Mouse (Mus musculus) layer of hippocampus, adult 2 months (tissue): ENCODE measurements around the gene BC049352. TPM values are rescaled to one million over a fixed set of nuclear protein-coding genes. Genes with fewer than 3 reads are reported as not detected.

ENCODE experiments used
- DNase-seq, 2 experiments: peaks; one replicate each; pipeline ENCODE4 v3.0.0; 2022; ENCODE audit warnings: low spot score in 2 of 2
- H3K27ac ChIP-seq: fragments of 200-600 bp; 2 replicates; pipeline ENCODE4 v1.8.1; 2022
- H3K4me3 ChIP-seq: fragments of 200-600 bp; 2 replicates; pipeline ENCODE4 v1.8.1; 2022; ENCODE audit warnings: mild to moderate bottlenecking
- CTCF ChIP-seq: fragments of 200-600 bp; conservative IDR thresholded peaks from 2 replicates; pipeline ENCODE4 v1.8.1; 2022; ENCODE audit warnings: antibody characterized with exemption, mild to moderate bottlenecking, moderate library complexity
- total RNA-seq, 2 experiments: library from RNA; stranded (reverse); gene quantifications; 2 replicates each; pipeline ENCODE4 v1.2.3; 2021

BC049352 gene
- total RNA-seq, 2 experiments from 2014 or later = 0.44 to 0.72 TPM

GRCm38 (mm10) chr9:45241397-45241796, 59.6 kb downstream of the BC049352 start:
- no peak for TF ChIP-seq CTCF
- no peak overlapping the region for H3K27ac ChIP-seq
- DNase-seq = no peak
- no peak overlapping the region for H3K4me3 ChIP-seq

- no peak for TF ChIP-seq CTCF
Measured at GRCm38 (mm10) chr9:45245432-45245831, 63.6 kb downstream of the BC049352 start.

GRCm38 (mm10) chr9:45246060-45246459, 64.3 kb downstream of the BC049352 start:
- no peak for TF ChIP-seq CTCF
- H3K4me3 ChIP-seq = no peak overlapping the region
- no peak for DNase-seq
- H3K27ac ChIP-seq = peak overlapping the region; percentile 36; the same call in 1 of the 2 replicates

More at GRCm38 (mm10) chr9:45245432-45245831, 63.6 kb downstream of the BC049352 start:
- Histone ChIP-seq H3K4me3 (no peak overlapping the region), H3K27ac (no peak overlapping the region)
- DNase-seq = no peak

GRCm38 (mm10) chr9:45247536-45247935, 65.7 kb downstream of the BC049352 start:
- DNase-seq = no peak
- TF ChIP-seq CTCF = no peak
- no peak overlapping the region for H3K4me3 ChIP-seq
- peak overlapping the region; percentile 36; the same call in 1 of the 2 replicates for H3K27ac ChIP-seq

GRCm38 (mm10) chr9:45250306-45250705, 68.5 kb downstream of the BC049352 start:
- no peak for DNase-seq
- Histone ChIP-seq H3K27ac (no peak overlapping the region), H3K4me3 (no peak overlapping the region)
- no peak for TF ChIP-seq CTCF

GRCm38 (mm10) chr9:45251281-45251680, 69.5 kb downstream of the BC049352 start:
- DNase-seq = no peak
- no peak for TF ChIP-seq CTCF

GRCm38 (mm10) chr9:45251990-45252389, 70.2 kb downstream of the BC049352 start:
- DNase-seq = no peak
- Histone ChIP-seq H3K4me3 (no peak overlapping the region), H3K27ac (no peak overlapping the region)
- TF ChIP-seq CTCF = no peak

More at GRCm38 (mm10) chr9:45251281-45251680, 69.5 kb downstream of the BC049352 start:
- Histone ChIP-seq H3K27ac (no peak overlapping the region), H3K4me3 (no peak overlapping the region)

- Histone ChIP-seq H3K4me3 (no peak overlapping the region), H3K27ac (no peak overlapping the region)
- TF ChIP-seq CTCF = no peak
- DNase-seq = no peak
Measured at GRCm38 (mm10) chr9:45252395-45252794, 70.6 kb downstream of the BC049352 start.

- no peak for TF ChIP-seq CTCF
- Histone ChIP-seq H3K27ac (no peak overlapping the region), H3K4me3 (no peak overlapping the region)
- DNase-seq = no peak
Measured at GRCm38 (mm10) chr9:45254021-45254420, 72.2 kb downstream of the BC049352 start.

- no peak for TF ChIP-seq CTCF
- no peak for DNase-seq
- H3K27ac ChIP-seq = no peak overlapping the region
- H3K4me3 ChIP-seq = no peak overlapping the region
Measured at GRCm38 (mm10) chr9:45254605-45255004, 72.8 kb downstream of the BC049352 start.

GRCm38 (mm10) chr9:45255431-45255830, 73.6 kb downstream of the BC049352 start:
- DNase-seq = no peak
- no peak overlapping the region for H3K27ac ChIP-seq

GRCm38 (mm10) chr9:45255967-45256366, 74.2 kb downstream of the BC049352 start:
- H3K4me3 ChIP-seq = no peak overlapping the region
- no peak for DNase-seq
- H3K27ac ChIP-seq = no peak overlapping the region
- no peak for TF ChIP-seq CTCF

More at GRCm38 (mm10) chr9:45255431-45255830, 73.6 kb downstream of the BC049352 start:
- no peak overlapping the region for H3K4me3 ChIP-seq
- TF ChIP-seq CTCF = no peak

- no peak overlapping the region for H3K4me3 ChIP-seq
- no peak for DNase-seq
- no peak for TF ChIP-seq CTCF
- H3K27ac ChIP-seq = no peak overlapping the region
Measured at GRCm38 (mm10) chr9:45259065-45259464, 77.3 kb downstream of the BC049352 start.

GRCm38 (mm10) chr9:45261466-45261865, 79.7 kb downstream of the BC049352 start:
- DNase-seq = no peak

More at GRCm38 (mm10) chr9:45261466-45261865, 79.7 kb downstream of the BC049352 start:
- no peak overlapping the region for H3K4me3 ChIP-seq
- H3K27ac ChIP-seq = no peak overlapping the region
- no peak for TF ChIP-seq CTCF
